Mouse (Mus musculus): ENCODE measurements around the gene Slitrk3. TPM values are rescaled to one million over a fixed set of nuclear protein-coding genes. Genes with fewer than 3 reads are reported as not detected.
A peak's percentile ranks its signal among the peaks of the same experiment; 100 is the strongest.
"Not testable (repeated sequence)": the region's sequence is repeated elsewhere in the genome, so short reads cannot be mapped to it uniquely, and the experiment has no call there.

Gene Slitrk3
- polyA plus RNA-seq (2017; shearing (Covaris generic)) = not detected

GRCm38 (mm10) chr3:73057197-73057811 lies at the start of gene Slitrk3:
Gene Slitrk3 (minus strand): TSS chr3:73057803.
- no peak for ATAC-seq

- ATAC-seq = not testable (repeated sequence)
These were observed 36.8 kb upstream of the Slitrk3 start for GRCm38 (mm10) chr3:73094445-73094844.

- no peak for ATAC-seq
These were observed 27.0 kb upstream of the Slitrk3 start for GRCm38 (mm10) chr3:73084620-73085019.

GRCm38 (mm10) chr3:73065823-73066755 lies 8.5 kb upstream of the Slitrk3 start:
- no peak for ATAC-seq

- ATAC-seq = no peak
These were observed 587 bp upstream of the Slitrk3 start for GRCm38 (mm10) chr3:73058190-73058589.

GRCm38 (mm10) chr3:73056492-73057196 lies 959 bp downstream of the Slitrk3 start:
- ATAC-seq = no peak

- ATAC-seq = no peak
These were observed 1.6 kb downstream of the Slitrk3 start for GRCm38 (mm10) chr3:73056044-73056438.

- no peak for ATAC-seq
These were observed 2.1 kb downstream of the Slitrk3 start for GRCm38 (mm10) chr3:73055399-73056043.

- no peak for ATAC-seq
These were observed 4.1 kb downstream of the Slitrk3 start for GRCm38 (mm10) chr3:73053451-73053931.

GRCm38 (mm10) chr3:73046248-73046647 lies 11.4 kb downstream of the Slitrk3 start:
- ATAC-seq = peak; percentile 53

- no peak for ATAC-seq
These were observed 15.3 kb downstream of the Slitrk3 start for GRCm38 (mm10) chr3:73042256-73042655.

- no peak for ATAC-seq
These were observed 51.6 kb downstream of the Slitrk3 start for GRCm38 (mm10) chr3:73006045-73006444.

GRCm38 (mm10) chr3:73002933-73003696 lies 54.5 kb downstream of the Slitrk3 start:
- no peak for ATAC-seq

- ATAC-seq = no peak
These were observed 60.1 kb downstream of the Slitrk3 start for GRCm38 (mm10) chr3:72997517-72997916.

Other genes with a start within 250 kb of the Slitrk3 start
- under 1 TPM in 1 of 2 experiments, not detected in 1; 0.59 TPM for gene Sis, start 89.9 kb downstream of the Slitrk3 start, polyA plus RNA-seq (2017; shearing (Covaris generic))